Mouse (Mus musculus): ENCODE results near the gene Ube2t. TPM values are rescaled to one million over a fixed set of nuclear protein-coding genes. Genes with fewer than 3 reads are reported as not detected.

Ube2t gene
- total RNA-seq, 1 experiment = 29.7 TPM

- H3K9ac ChIP-seq (ENCODE audit: insufficient read depth, low read depth, low read length, poor library complexity, severe bottlenecking) = no peak overlapping the region
- H3K36me3 ChIP-seq (ENCODE audit: control insufficient read depth, insufficient read depth, low read length, poor library complexity, severe bottlenecking) = no peaks in the 10 kb centered on the region
- H3K9me3 ChIP-seq (ENCODE audit: control insufficient read depth, insufficient read depth, low read depth, low read length) = no peaks in the 10 kb centered on the region
- no peaks in the 10 kb centered on the region for H3K4me1 ChIP-seq (ENCODE audit: control insufficient read depth in 2 of 2, insufficient read depth in 2 of 2, low read length in 2 of 2, poor library complexity in 1 of 2)
- no peak for DNase-seq (ENCODE audit: low read depth, low spot score)
- H3K4me3 ChIP-seq (ENCODE audit: insufficient read depth in 1 of 2, low read depth in 1 of 2, low read length in 2 of 2, poor library complexity in 1 of 2, severe bottlenecking in 1 of 2) = no peak overlapping the region
- in situ Hi-C loops (cut with MboI; ENCODE audit: low sequenced_read_pairs in 2 of 2, unreplicated experiment in 2 of 2) = loop anchor here in 1 of 2 experiments (10.0 kb wide), 1 partner anchor 107 kb away; the partner anchor contains the start of gene Lgr6
- TF ChIP-seq HCFC1 (IDR thresholded peaks at IDR 0.05; ENCODE audit: borderline replicate concordance, insufficient read depth, low read length) (no peak), ZNF384 (IDR thresholded peaks at IDR 0.05; ENCODE audit: low read depth, low read length) (no peak), ZC3H11A (IDR thresholded peaks at IDR 0.05; ENCODE audit: borderline replicate concordance, low read depth, low read length) (no peak), MAFK (IDR thresholded peaks at IDR 0.05; ENCODE audit: insufficient read depth, low read depth, low read length) (no peak), CHD2 (IDR thresholded peaks at IDR 0.05; ENCODE audit: low read depth, low read length) (no peak)
- H3K27ac ChIP-seq (ENCODE audit: insufficient read depth, low read depth, low read length, poor library complexity, severe bottlenecking) = no peak overlapping the region
Observed at GRCm38 (mm10) chr1:134998231-134998630, 35.9 kb downstream of the Ube2t start.

- DNase-seq (ENCODE audit: low read depth, low spot score) = no peak
- Histone ChIP-seq H3K36me3 (ENCODE audit: control insufficient read depth, insufficient read depth, low read length, poor library complexity, severe bottlenecking) (no peaks in the 10 kb centered on the region), H3K27ac (ENCODE audit: insufficient read depth, low read depth, low read length, poor library complexity, severe bottlenecking) (no peak overlapping the region), H3K9me3 (ENCODE audit: control insufficient read depth, insufficient read depth, low read depth, low read length) (no peaks in the 10 kb centered on the region), H3K9ac (ENCODE audit: insufficient read depth, low read depth, low read length, poor library complexity, severe bottlenecking) (no peak overlapping the region), H3K4me1 (ENCODE audit: control insufficient read depth in 2 of 2, insufficient read depth in 2 of 2, low read length in 2 of 2, poor library complexity in 1 of 2) (no peaks in the 10 kb centered on the region), H3K4me3 (ENCODE audit: insufficient read depth in 1 of 2, low read depth in 1 of 2, low read length in 2 of 2, poor library complexity in 1 of 2, severe bottlenecking in 1 of 2) (no peak overlapping the region)
- in situ Hi-C loops (cut with MboI; ENCODE audit: low sequenced_read_pairs in 2 of 2, unreplicated experiment in 2 of 2) = no loop called here
- TF ChIP-seq HCFC1 (IDR thresholded peaks at IDR 0.05; ENCODE audit: borderline replicate concordance, insufficient read depth, low read length) (no peak), ZNF384 (IDR thresholded peaks at IDR 0.05; ENCODE audit: low read depth, low read length) (no peak), ZC3H11A (IDR thresholded peaks at IDR 0.05; ENCODE audit: borderline replicate concordance, low read depth, low read length) (no peak), MAFK (IDR thresholded peaks at IDR 0.05; ENCODE audit: insufficient read depth, low read depth, low read length) (no peak), CHD2 (IDR thresholded peaks at IDR 0.05; ENCODE audit: low read depth, low read length) (no peak)
Observed at GRCm38 (mm10) chr1:135000527-135000926, 38.2 kb downstream of the Ube2t start.

GRCm38 (mm10) chr1:135003346-135003745, 41.0 kb downstream of the Ube2t start:
- in situ Hi-C loops (cut with MboI; ENCODE audit: low sequenced_read_pairs in 2 of 2, unreplicated experiment in 2 of 2) = no loop called here
- no peak overlapping the region for H3K4me3 ChIP-seq (ENCODE audit: insufficient read depth in 1 of 2, low read depth in 1 of 2, low read length in 2 of 2, poor library complexity in 1 of 2, severe bottlenecking in 1 of 2)
- TF ChIP-seq MAFK (IDR thresholded peaks at IDR 0.05; ENCODE audit: insufficient read depth, low read depth, low read length) (no peak), ZC3H11A (IDR thresholded peaks at IDR 0.05; ENCODE audit: borderline replicate concordance, low read depth, low read length) (no peak), HCFC1 (IDR thresholded peaks at IDR 0.05; ENCODE audit: borderline replicate concordance, insufficient read depth, low read length) (no peak)

GRCm38 (mm10) chr1:135005696-135006095, 43.3 kb downstream of the Ube2t start:
- no peak overlapping the region for H3K9ac ChIP-seq (ENCODE audit: insufficient read depth, low read depth, low read length, poor library complexity, severe bottlenecking)
- TF ChIP-seq HCFC1 (IDR thresholded peaks at IDR 0.05; ENCODE audit: borderline replicate concordance, insufficient read depth, low read length) (no peak), ZC3H11A (IDR thresholded peaks at IDR 0.05; ENCODE audit: borderline replicate concordance, low read depth, low read length) (no peak), CHD2 (IDR thresholded peaks at IDR 0.05; ENCODE audit: low read depth, low read length) (no peak), MAFK (IDR thresholded peaks at IDR 0.05; ENCODE audit: insufficient read depth, low read depth, low read length) (no peak), ZNF384 (IDR thresholded peaks at IDR 0.05; ENCODE audit: low read depth, low read length) (no peak)
- H3K36me3 ChIP-seq (ENCODE audit: control insufficient read depth, insufficient read depth, low read length, poor library complexity, severe bottlenecking) = no peaks in the 10 kb centered on the region
- H3K27ac ChIP-seq (ENCODE audit: insufficient read depth, low read depth, low read length, poor library complexity, severe bottlenecking) = no peak overlapping the region
- no peak for DNase-seq (ENCODE audit: low read depth, low spot score)
- in situ Hi-C loops (cut with MboI; ENCODE audit: low sequenced_read_pairs in 2 of 2, unreplicated experiment in 2 of 2) = no loop called here
- no peaks in the 10 kb centered on the region for H3K9me3 ChIP-seq (ENCODE audit: control insufficient read depth, insufficient read depth, low read depth, low read length)
- no peaks in the 10 kb centered on the region for H3K4me1 ChIP-seq (ENCODE audit: control insufficient read depth in 2 of 2, insufficient read depth in 2 of 2, low read length in 2 of 2, poor library complexity in 1 of 2)
- no peak overlapping the region for H3K4me3 ChIP-seq (ENCODE audit: insufficient read depth in 1 of 2, low read depth in 1 of 2, low read length in 2 of 2, poor library complexity in 1 of 2, severe bottlenecking in 1 of 2)

More at GRCm38 (mm10) chr1:135003346-135003745, 41.0 kb downstream of the Ube2t start:
- no peak for DNase-seq (ENCODE audit: low read depth, low spot score)
- H3K9me3 ChIP-seq (ENCODE audit: control insufficient read depth, insufficient read depth, low read depth, low read length) = no peaks in the 10 kb centered on the region
- no peak overlapping the region for H3K9ac ChIP-seq (ENCODE audit: insufficient read depth, low read depth, low read length, poor library complexity, severe bottlenecking)
- H3K36me3 ChIP-seq (ENCODE audit: control insufficient read depth, insufficient read depth, low read length, poor library complexity, severe bottlenecking) = no peaks in the 10 kb centered on the region
- no peaks in the 10 kb centered on the region for H3K4me1 ChIP-seq (ENCODE audit: control insufficient read depth in 2 of 2, insufficient read depth in 2 of 2, low read length in 2 of 2, poor library complexity in 1 of 2)
- no peak overlapping the region for H3K27ac ChIP-seq (ENCODE audit: insufficient read depth, low read depth, low read length, poor library complexity, severe bottlenecking)

GRCm38 (mm10) chr1:135009833-135010232, 47.5 kb downstream of the Ube2t start:
- TF ChIP-seq ZC3H11A (IDR thresholded peaks at IDR 0.05; ENCODE audit: borderline replicate concordance, low read depth, low read length) = no peak
- TF ChIP-seq CHD2 (IDR thresholded peaks at IDR 0.05; ENCODE audit: low read depth, low read length) = no peak
- TF ChIP-seq MAFK (IDR thresholded peaks at IDR 0.05; ENCODE audit: insufficient read depth, low read depth, low read length) = no peak
- no peak for TF ChIP-seq HCFC1 (IDR thresholded peaks at IDR 0.05; ENCODE audit: borderline replicate concordance, insufficient read depth, low read length)
- no peak for TF ChIP-seq ZNF384 (IDR thresholded peaks at IDR 0.05; ENCODE audit: low read depth, low read length)
- no peak for DNase-seq (ENCODE audit: low read depth, low spot score)
- no peaks in the 10 kb centered on the region for H3K4me1 ChIP-seq (ENCODE audit: control insufficient read depth in 2 of 2, insufficient read depth in 2 of 2, low read length in 2 of 2, poor library complexity in 1 of 2)
- no peak overlapping the region for H3K9ac ChIP-seq (ENCODE audit: insufficient read depth, low read depth, low read length, poor library complexity, severe bottlenecking)
- H3K36me3 ChIP-seq (ENCODE audit: control insufficient read depth, insufficient read depth, low read length, poor library complexity, severe bottlenecking) = no peaks in the 10 kb centered on the region
- H3K9me3 ChIP-seq (ENCODE audit: control insufficient read depth, insufficient read depth, low read depth, low read length) = no peaks in the 10 kb centered on the region
- in situ Hi-C loops (cut with MboI; ENCODE audit: low sequenced_read_pairs in 2 of 2, unreplicated experiment in 2 of 2) = no loop called here
- no peak overlapping the region for H3K4me3 ChIP-seq (ENCODE audit: insufficient read depth in 1 of 2, low read depth in 1 of 2, low read length in 2 of 2, poor library complexity in 1 of 2, severe bottlenecking in 1 of 2)
- no peak overlapping the region for H3K27ac ChIP-seq (ENCODE audit: insufficient read depth, low read depth, low read length, poor library complexity, severe bottlenecking)

All from ES-E14 (cell line).